ENCODE assay signal across 22 mouse cellular contexts in the genomic region with DNA sequence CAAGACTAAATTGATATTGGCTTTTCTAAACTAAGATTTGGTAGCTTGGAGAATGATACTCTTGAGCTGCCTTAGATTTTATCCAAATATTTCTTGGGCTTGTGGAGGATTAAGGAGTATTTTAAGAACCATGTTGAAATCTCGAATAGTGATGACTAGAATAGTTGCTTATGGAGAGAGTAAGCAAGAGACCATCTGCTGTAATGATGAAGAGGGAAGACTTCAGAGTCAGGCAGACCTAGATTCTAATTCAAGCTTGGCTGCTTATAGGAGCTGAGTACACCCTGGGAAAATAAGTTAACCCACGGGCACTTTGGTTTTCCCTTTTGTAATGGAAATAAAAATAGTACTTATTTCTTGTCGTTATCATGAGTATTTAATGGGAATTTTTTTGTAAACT.
DNase-seq lines count a peak whose midpoint lies in the region; ATAC-seq lines count a peak whose summit lies in the region.
"Had no signal": no experiment of that assay in that cellular context is flagged by ENCODE, and none has a peak within 500 bp of the region (broad histone marks: within the 10 kb centered on the region; RNA-seq: fewer than 3 reads in every experiment).

No protein-coding gene starts in this region.

- ATAC-seq in frontal cortex, adult (ENCODE audit: low TSS enrichment), result peak; percentile 95
- ATAC-seq: activated CD4-positive, CD25-positive, alpha-beta regulatory T cell, adult 4 months; CD4-positive, CD25-positive, alpha-beta regulatory T cell, adult 4 months; forebrain, embryonic 14.5 days; Patski had no signal

- no peak for DNase-seq in frontal cortex, postnatal 25 days (ENCODE audit: low spot score in 2 of 2)
- peak; percentile 1 for DNase-seq in left cerebral cortex, adult 11 months (ENCODE audit: low spot score)
- DNase-seq in left cerebral cortex, postnatal 36 days (ENCODE audit: low spot score in 2 of 2), result no peak
- DNase-seq in right cerebral cortex, adult 18-20 months, result peak; percentile 2
- DNase-seq in right cerebral cortex, postnatal 10 days (ENCODE audit: low spot score in 2 of 2), result no peak
- no peak for DNase-seq in kidney, adult 9 months
- DNase-seq: adrenal gland, adult 8-10 months; adrenal gland, postnatal 14 days; adrenal gland, postnatal 36 days; B cell, adult 2 months; cerebellum, adult 11 months; cerebellum, adult 18-20 months; cerebellum, adult 8-10 months; cerebellum, adult 9-11 months; cerebellum, postnatal 14 days; cerebellum, postnatal 36 days; embryo, embryonic 11 days had no signal

- intact Hi-C loops in left cerebral cortex, postnatal 36 days (cut with DNase I), result no loop called here

Comparison
In these comparisons a context has a peak if more than half of its experiments do, and no peak if none do; other contexts are left out.
1. DNase-seq: peak in left cerebral cortex, adult 11 months (single experiment) and right cerebral cortex, adult 18-20 months (single experiment); none in frontal cortex, postnatal 25 days (0 of 2), left cerebral cortex, postnatal 36 days (0 of 2), right cerebral cortex, postnatal 10 days (0 of 2) and kidney, adult 9 months (single experiment).